Mouse (Mus musculus) erythroblast, embryonic 14.5 days (primary cell): ENCODE results near the gene Cdk14.

ENCODE experiments used
- GATA1 ChIP-seq: IDR thresholded peaks from 2 replicates; pipeline ENCODE4 v1.6.1; 2012; ENCODE audit warnings: low read length, inconsistent platforms, mixed read lengths
- TAL1 ChIP-seq: IDR thresholded peaks from 3 replicates; pipeline ENCODE4 v1.6.1; 2012; ENCODE audit warnings: low read length, inconsistent platforms, mixed read lengths

- TF ChIP-seq TAL1 (no peak), GATA1 (no peak)
Observed at GRCm38 (mm10) chr5:5275321-5275720, 144.8 kb downstream of the Cdk14 start.
